Mouse (Mus musculus) fibroblast of lung, adult 2 months (primary cell): Measurements from ENCODE around the gene Gm39653.
"Not testable (repeated sequence)": the region's sequence is repeated elsewhere in the genome, so short reads cannot be mapped to it uniquely, and the experiment has no call there.

Source experiments
- DNase-seq: peaks from one replicate; pipeline ENCODE4 v3.0.0-alpha.2; 2011; ENCODE audit warnings: low read depth

Gm39653 gene

GRCm38 (mm10) chr1:63615668-63616067 lies at the start of gene Gm39653:
Gm39653 (plus strand) TSS chr1:63615968.
- no peak for DNase-seq

GRCm38 (mm10) chr1:63566501-63566900 lies 49.3 kb upstream of the Gm39653 start:
- no peak for DNase-seq

GRCm38 (mm10) chr1:63567031-63567430 lies 48.7 kb upstream of the Gm39653 start:
- no peak for DNase-seq

- no peak for DNase-seq
Observed at GRCm38 (mm10) chr1:63572229-63572628, 43.5 kb upstream of the Gm39653 start.

GRCm38 (mm10) chr1:63573432-63573831 lies 42.3 kb upstream of the Gm39653 start:
- DNase-seq: no peak

- DNase-seq: no peak
Observed at GRCm38 (mm10) chr1:63573864-63574611, 41.7 kb upstream of the Gm39653 start.

GRCm38 (mm10) chr1:63576803-63577202 lies 39.0 kb upstream of the Gm39653 start:
- no peak for DNase-seq

- DNase-seq: no peak
Observed at GRCm38 (mm10) chr1:63579153-63579552, 36.6 kb upstream of the Gm39653 start.

GRCm38 (mm10) chr1:63586869-63587268 lies 28.9 kb upstream of the Gm39653 start:
- no peak for DNase-seq

GRCm38 (mm10) chr1:63603870-63604500 lies 11.8 kb upstream of the Gm39653 start:
- no peak for DNase-seq

GRCm38 (mm10) chr1:63609613-63610012 lies 6.2 kb upstream of the Gm39653 start:
- no peak for DNase-seq

GRCm38 (mm10) chr1:63614594-63614993 lies 1.2 kb upstream of the Gm39653 start:
- DNase-seq: peak; percentile 3

GRCm38 (mm10) chr1:63628211-63628610 lies 12.4 kb downstream of the Gm39653 start:
- DNase-seq: peak; percentile 64

GRCm38 (mm10) chr1:63630390-63630789 lies 14.6 kb downstream of the Gm39653 start:
- not testable (repeated sequence) for DNase-seq

GRCm38 (mm10) chr1:63639921-63640320 lies 24.2 kb downstream of the Gm39653 start:
- DNase-seq: no peak

GRCm38 (mm10) chr1:63658016-63658415 lies 42.2 kb downstream of the Gm39653 start:
- DNase-seq: peak; percentile 29

GRCm38 (mm10) chr1:63659591-63659990 lies 43.8 kb downstream of the Gm39653 start:
- peak; percentile 49 for DNase-seq

GRCm38 (mm10) chr1:63666089-63666488 lies 50.3 kb downstream of the Gm39653 start:
- DNase-seq: no peak

GRCm38 (mm10) chr1:63667201-63667948 lies 51.6 kb downstream of the Gm39653 start:
- DNase-seq: no peak

- DNase-seq: no peak
Observed at GRCm38 (mm10) chr1:63667949-63668851, 52.4 kb downstream of the Gm39653 start.

- peak; percentile 51 for DNase-seq
Observed at GRCm38 (mm10) chr1:63668852-63669160, 53.0 kb downstream of the Gm39653 start.
